In genomic region chr7:19691873-19692865, GRCm38 (mm10) we compare ENCODE assay signal across 8 mouse cellular contexts. TPM values are rescaled to one million over a fixed set of nuclear protein-coding genes. Genes with fewer than 3 reads are reported as not detected.
A peak's percentile ranks its signal among the peaks of the same experiment; 100 is the strongest.
DNase-seq lines count a peak whose midpoint lies in the region; ATAC-seq and TF ChIP-seq lines count a peak whose summit lies in the region.

Apoc1 (minus strand) TSS chr7:19692660.

- H3K4me3 ChIP-seq in hindbrain, postnatal 0 days (ENCODE audit: low read length), result no peak within 1 kb of the TSS
- H3K4me3 ChIP-seq in hindbrain, embryonic 12.5 days, result no peak within 1 kb of the TSS
- no peak within 1 kb of the TSS for H3K4me3 ChIP-seq in embryonic facial prominence, embryonic 15.5 days (replicated peaks)
- H3K4me3 ChIP-seq in lung, embryonic 16.5 days (ENCODE audit: low read length), result no peak within 1 kb of the TSS
- no peak within 1 kb of the TSS for H3K4me3 ChIP-seq in forebrain, embryonic 14.5 days (ENCODE audit: low read depth, low read length)

- no peak within 1 kb of the TSS; the same call in 1 of the 2 replicates for H3K9ac ChIP-seq in hindbrain, postnatal 0 days (replicated peaks; ENCODE audit: low read length)
- H3K9ac ChIP-seq in hindbrain, embryonic 12.5 days, result no peak within 1 kb of the TSS
- H3K9ac ChIP-seq in embryonic facial prominence, embryonic 15.5 days, result no peak within 1 kb of the TSS
- peak within 1 kb of the TSS; percentile 28 for H3K9ac ChIP-seq in lung, embryonic 16.5 days (ENCODE audit: low read length)
- no peak within 1 kb of the TSS for H3K9ac ChIP-seq in forebrain, embryonic 14.5 days (ENCODE audit: low read length)

- no peaks in the 10 kb centered on the region for H3K27me3 ChIP-seq in hindbrain, postnatal 0 days (ENCODE audit: insufficient read depth, low read length)
- H3K27me3 ChIP-seq in hindbrain, embryonic 12.5 days, result no peaks in the 10 kb centered on the region
- no peaks in the 10 kb centered on the region for H3K27me3 ChIP-seq in embryonic facial prominence, embryonic 15.5 days
- no peaks in the 10 kb centered on the region for H3K27me3 ChIP-seq in lung, embryonic 16.5 days (ENCODE audit: control insufficient read depth, insufficient read depth, low read depth, low read length)
- no peaks in the 10 kb centered on the region for H3K27me3 ChIP-seq in forebrain, embryonic 14.5 days (replicated peaks; ENCODE audit: control insufficient read depth, insufficient read depth, low read length)

- no peak for DNase-seq in hindbrain, postnatal 0 days (ENCODE audit: low spot score)
- peak; percentile 49 for DNase-seq in adipocyte (ENCODE audit: low spot score)
- DNase-seq in cerebellum, adult 11-12 months, result no peak
- DNase-seq in right cerebral cortex, postnatal 14 days, result no peak
- DNase-seq in forebrain, embryonic 14.5 days (ENCODE audit: low spot score), result no peak

- 50% methylated on average over 28 of the region's 28 CpGs for WGBS in hindbrain, postnatal 0 days
- 57% methylated on average over 28 of the region's 28 CpGs for WGBS in hindbrain, embryonic 12.5 days
- WGBS in embryonic facial prominence, embryonic 15.5 days, result 49% methylated on average over 28 of the region's 28 CpGs
- WGBS in lung, embryonic 16.5 days, result 42% methylated on average over 28 of the region's 28 CpGs
- WGBS in forebrain, embryonic 14.5 days, result 51% methylated on average over 28 of the region's 28 CpGs

- no peak for TF ChIP-seq CTCF in hindbrain, postnatal 0 days (IDR thresholded peaks at IDR 0.05; ENCODE audit: low read depth)

- ATAC-seq in hindbrain, postnatal 0 days, result no peak
- no peak for ATAC-seq in hindbrain, embryonic 12.5 days (ENCODE audit: low FRiP score)
- no peak for ATAC-seq in embryonic facial prominence, embryonic 15.5 days (ENCODE audit: insufficient number of reproducible peaks, low FRiP score, low TSS enrichment, low read depth)
- no peak for ATAC-seq in lung, embryonic 16.5 days (ENCODE audit: low read depth)
- no peak for ATAC-seq in forebrain, embryonic 14.5 days

- H3K36me3 ChIP-seq in hindbrain, postnatal 0 days (ENCODE audit: insufficient read depth, low read length), result no peaks in the 10 kb centered on the region
- H3K36me3 ChIP-seq in hindbrain, embryonic 12.5 days, result peaks cover 7% of the 10 kb centered on the region; the same call in 1 of the 2 replicates
- H3K36me3 ChIP-seq in embryonic facial prominence, embryonic 15.5 days, result peaks cover 9% of the 10 kb centered on the region
- H3K36me3 ChIP-seq in lung, embryonic 16.5 days (ENCODE audit: control insufficient read depth, insufficient read depth, low read length), result peaks cover 8% of the 10 kb centered on the region
- H3K36me3 ChIP-seq in forebrain, embryonic 14.5 days (ENCODE audit: control insufficient read depth, insufficient read depth, low read length), result no peaks in the 10 kb centered on the region

- peak within 1 kb of the TSS; percentile 76 for H3K27ac ChIP-seq in hindbrain, postnatal 0 days
- no peak within 1 kb of the TSS for H3K27ac ChIP-seq in hindbrain, embryonic 12.5 days
- 0 out of 2 replicates have a peak within 1 kb of the TSS, but pooled peaks have one; percentile 17 for H3K27ac ChIP-seq in embryonic facial prominence, embryonic 15.5 days (replicated peaks)
- H3K27ac ChIP-seq in lung, embryonic 16.5 days (ENCODE audit: low read length), result peak within 1 kb of the TSS; percentile 76
- no peak within 1 kb of the TSS for H3K27ac ChIP-seq in forebrain, embryonic 14.5 days (ENCODE audit: low read depth, low read length)

- H3K4me2 ChIP-seq in hindbrain, postnatal 0 days (ENCODE audit: low read depth, low read length), result no peak within 1 kb of the TSS
- H3K4me2 ChIP-seq in hindbrain, embryonic 12.5 days (replicated peaks), result no peak within 1 kb of the TSS
- H3K4me2 ChIP-seq in embryonic facial prominence, embryonic 15.5 days (replicated peaks), result no peak within 1 kb of the TSS
- H3K4me2 ChIP-seq in lung, embryonic 16.5 days (ENCODE audit: low read depth, low read length), result peak within 1 kb of the TSS; percentile 7
- no peak within 1 kb of the TSS for H3K4me2 ChIP-seq in forebrain, embryonic 14.5 days (ENCODE audit: low read length)

- no peaks in the 10 kb centered on the region for H3K9me3 ChIP-seq in hindbrain, postnatal 0 days (ENCODE audit: low read length)
- H3K9me3 ChIP-seq in hindbrain, embryonic 12.5 days (replicated peaks), result peaks cover 8% of the 10 kb centered on the region; the same call in 1 of the 2 replicates
- H3K9me3 ChIP-seq in embryonic facial prominence, embryonic 15.5 days (replicated peaks), result no peaks in the 10 kb centered on the region
- H3K9me3 ChIP-seq in lung, embryonic 16.5 days (ENCODE audit: control insufficient read depth, low read length), result peaks cover 4% of the 10 kb centered on the region; the same call in 1 of the 2 replicates
- no peaks in the 10 kb centered on the region for H3K9me3 ChIP-seq in forebrain, embryonic 14.5 days (replicated peaks; ENCODE audit: control insufficient read depth, low read length)

- no peaks in the 10 kb centered on the region for H3K4me1 ChIP-seq in hindbrain, postnatal 0 days (ENCODE audit: insufficient read depth, low read length)
- peaks cover 5% of the 10 kb centered on the region; the same call in 1 of the 2 replicates for H3K4me1 ChIP-seq in hindbrain, embryonic 12.5 days
- peaks cover 16% of the 10 kb centered on the region; the same call in 1 of the 2 replicates for H3K4me1 ChIP-seq in embryonic facial prominence, embryonic 15.5 days
- H3K4me1 ChIP-seq in lung, embryonic 16.5 days (replicated peaks; ENCODE audit: control insufficient read depth, insufficient read depth, low read length), result peaks cover 31% of the 10 kb centered on the region
- H3K4me1 ChIP-seq in forebrain, embryonic 14.5 days (ENCODE audit: control insufficient read depth, insufficient read depth, low read length), result no peaks in the 10 kb centered on the region

RNA-seq across cellular contexts. Expression of gene Apoc1, which starts in this region (rescaled TPM):
- 1.5 and 2.3 TPM in 2 replicates for total RNA-seq in hindbrain, postnatal 0 days (2014; rRNA removed)
- polyA plus RNA-seq in hindbrain, postnatal 0 days (2015; fragmentation: Nextera tagmentation; extraction: Ambion mirVana), result 13.9 and 14.2 TPM in 2 replicates
- 3.8 and 4.7 TPM in 2 replicates for polyA plus RNA-seq in hindbrain, embryonic 12.5 days (2016; fragmentation: Nextera tagmentation; extraction: Ambion mirVana)
- 38.9 and 45.8 TPM in 2 replicates for polyA plus RNA-seq in embryonic facial prominence, embryonic 15.5 days (2015; fragmentation: Nextera tagmentation; extraction: Ambion mirVana)
- 28.4 and 34.9 TPM in 2 replicates for polyA plus RNA-seq in lung, embryonic 16.5 days (2015; fragmentation: Nextera tagmentation; extraction: Ambion mirVana)
- polyA plus RNA-seq in forebrain, embryonic 14.5 days (2014; fragmentation: Nextera tagmentation; extraction: Ambion mirVana), result 1.0 and 1.4 TPM in 2 replicates

Comparison
In these comparisons a context has a peak if more than half of its experiments do, and no peak if none do; other contexts are left out.
1. H3K27ac ChIP-seq: peak in hindbrain, postnatal 0 days (single experiment), embryonic facial prominence, embryonic 15.5 days (single experiment) and lung, embryonic 16.5 days (single experiment); none in hindbrain, embryonic 12.5 days (single experiment) and forebrain, embryonic 14.5 days (single experiment).